Mouse (Mus musculus) neural tube, embryonic 14.5 days (tissue): Measurements from ENCODE around the gene Fzr1. TPM values are rescaled to one million over a fixed set of nuclear protein-coding genes. Genes with fewer than 3 reads are reported as not detected.
A peak's percentile ranks its signal among the peaks of the same experiment; 100 is the strongest.

Experiments
- ATAC-seq: fragments of 200-750 bp; cut with Nextera tagmentation; 2 replicates; pipeline ENCODE4 v1.8.0; 2017; ENCODE audit warnings: low read depth, mild to moderate bottlenecking, moderate TSS enrichment, moderate library complexity
- H3K27ac ChIP-seq: fragments of 300-500 bp; sonication (generic); 2 replicates; pipeline ENCODE4 v1.5.1; 2014; ENCODE audit warnings: low read depth, mild to moderate bottlenecking, control low read depth, low read length, moderate library complexity, mixed read lengths
- H3K27me3 ChIP-seq: fragments of 300-500 bp; sonication (generic); 2 replicates; pipeline ENCODE4 v1.6.1; 2014; ENCODE audit warnings: low read length; ENCODE audit not compliant: control insufficient read depth, insufficient read depth
- H3K36me3 ChIP-seq: fragments of 300-500 bp; sonication (generic); 2 replicates; pipeline ENCODE4 v1.6.1; 2014; ENCODE audit warnings: low read length, mixed read lengths; ENCODE audit not compliant: control insufficient read depth, insufficient read depth
- H3K4me1 ChIP-seq: fragments of 300-500 bp; sonication (generic); 2 replicates; pipeline ENCODE4 v1.6.1; 2014; ENCODE audit warnings: low read length; ENCODE audit not compliant: control insufficient read depth, insufficient read depth
- H3K4me2 ChIP-seq: fragments of 300-500 bp; sonication (generic); 2 replicates; pipeline ENCODE4 v1.6.1; 2014; ENCODE audit warnings: mild to moderate bottlenecking, low read depth, low read length, control low read depth
- H3K4me3 ChIP-seq: fragments of 300-500 bp; sonication (generic); 2 replicates; pipeline ENCODE4 v1.5.1; 2014; ENCODE audit warnings: low read depth, low read length, control low read depth, mixed read lengths
- H3K9ac ChIP-seq: fragments of 300-500 bp; sonication (generic); replicated peaks from 2 replicates; pipeline ENCODE4 v1.6.1; 2014; ENCODE audit warnings: low read depth, mild to moderate bottlenecking, control low read depth, low read length, mixed read lengths
- H3K9me3 ChIP-seq: fragments of 300-500 bp; sonication (generic); 2 replicates; pipeline ENCODE4 v1.6.1; 2016; ENCODE audit warnings: low read length; ENCODE audit not compliant: control insufficient read depth
- WGBS: fragments of 180-500 bp; shearing (Covaris S2); extraction: QIAGEN DNeasy Blood & Tissue Kit; methylation state at CpG from one replicate; pipeline ENCODE4 v1.1.7; 2014; 5-methylcytosine and 5-hydroxymethylcytosine counted together
- polyA plus RNA-seq: library from polyadenylated mRNA; unstranded; fragments of >200 nt; fragmentation: Nextera tagmentation; extraction: Ambion mirVana; gene quantifications from 2 replicates; pipeline ENCODE4 v1.2.1, GENCODE M21; 2014

Gene Fzr1
- polyA plus RNA-seq, 1 experiment from 2014 or later: 125 TPM

DNA sequence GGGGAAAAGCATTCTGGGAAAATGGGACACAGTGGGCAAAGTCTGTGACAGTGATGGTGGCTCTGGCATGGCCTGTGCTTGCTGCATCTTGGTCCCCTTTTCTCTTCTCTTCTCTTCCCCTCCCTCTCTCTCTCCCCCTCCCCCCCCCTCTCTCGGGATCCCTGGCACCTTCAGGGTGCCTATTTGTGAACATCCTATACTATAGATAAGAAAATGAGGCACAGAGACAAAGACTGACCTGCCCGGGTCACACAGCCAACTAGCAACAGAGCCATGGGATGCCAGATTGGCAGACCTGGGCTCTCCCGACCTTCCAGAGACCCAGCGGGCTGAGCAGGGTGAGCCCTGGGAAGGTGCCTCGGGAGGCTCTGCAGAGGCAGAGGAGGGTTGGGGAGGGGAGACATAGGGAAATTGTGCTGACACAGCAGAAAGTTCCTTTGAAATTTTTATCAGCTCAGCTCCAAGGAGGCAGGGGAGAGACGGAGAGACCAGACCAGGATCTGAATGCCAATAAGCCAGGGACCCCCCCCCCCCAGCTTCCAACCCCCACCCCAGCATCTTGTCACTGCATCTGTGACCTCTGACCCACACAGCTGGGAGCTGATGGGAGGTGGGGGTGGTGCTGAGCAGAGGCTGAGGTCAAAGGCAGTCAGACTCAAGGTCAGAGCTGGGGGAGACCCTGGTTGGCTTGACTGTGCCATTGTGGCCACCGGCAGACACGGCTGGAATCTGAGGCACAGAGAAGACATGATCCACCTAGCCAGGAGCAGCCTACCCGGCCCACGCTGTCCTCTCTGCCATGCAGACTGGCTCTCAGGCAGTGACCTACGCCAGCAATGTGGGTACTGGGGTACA, 40.1 kb upstream of the Fzr1 start:
- Histone ChIP-seq H3K36me3 (peaks cover 4% of the 10 kb centered on the region; the same call in 1 of the 2 replicates), H3K27me3 (no peaks in the 10 kb centered on the region), H3K4me2 (no peak overlapping the region), H3K4me1 (peaks cover 24% of the 10 kb centered on the region; the same call in 1 of the 2 replicates), H3K4me3 (no peak overlapping the region), H3K9me3 (no peaks in the 10 kb centered on the region), H3K9ac (0 out of 2 replicates have a peak overlapping the region, but pooled peaks have one; percentile 25), H3K27ac (no peak overlapping the region)
- 45% methylated on average over 11 of the region's 11 CpGs for WGBS
- ATAC-seq: no peak

GRCm38 (mm10) chr10:81417227-81418215, 39.2 kb upstream of the Fzr1 start:
- WGBS: 46% methylated on average over 12 of the region's 12 CpGs
- peak overlapping the region; percentile 31 for H3K27ac ChIP-seq
- H3K9ac ChIP-seq: 0 out of 2 replicates have a peak overlapping the region, but pooled peaks have one; percentile 7
- no peak overlapping the region for H3K4me3 ChIP-seq
- H3K9me3 ChIP-seq: no peaks in the 10 kb centered on the region
- no peaks in the 10 kb centered on the region for H3K27me3 ChIP-seq
- peaks cover 24% of the 10 kb centered on the region; the same call in 1 of the 2 replicates for H3K4me1 ChIP-seq
- H3K36me3 ChIP-seq: peaks cover 4% of the 10 kb centered on the region; the same call in 1 of the 2 replicates
- H3K4me2 ChIP-seq: peak overlapping the region; percentile 39
- no peak for ATAC-seq

DNA sequence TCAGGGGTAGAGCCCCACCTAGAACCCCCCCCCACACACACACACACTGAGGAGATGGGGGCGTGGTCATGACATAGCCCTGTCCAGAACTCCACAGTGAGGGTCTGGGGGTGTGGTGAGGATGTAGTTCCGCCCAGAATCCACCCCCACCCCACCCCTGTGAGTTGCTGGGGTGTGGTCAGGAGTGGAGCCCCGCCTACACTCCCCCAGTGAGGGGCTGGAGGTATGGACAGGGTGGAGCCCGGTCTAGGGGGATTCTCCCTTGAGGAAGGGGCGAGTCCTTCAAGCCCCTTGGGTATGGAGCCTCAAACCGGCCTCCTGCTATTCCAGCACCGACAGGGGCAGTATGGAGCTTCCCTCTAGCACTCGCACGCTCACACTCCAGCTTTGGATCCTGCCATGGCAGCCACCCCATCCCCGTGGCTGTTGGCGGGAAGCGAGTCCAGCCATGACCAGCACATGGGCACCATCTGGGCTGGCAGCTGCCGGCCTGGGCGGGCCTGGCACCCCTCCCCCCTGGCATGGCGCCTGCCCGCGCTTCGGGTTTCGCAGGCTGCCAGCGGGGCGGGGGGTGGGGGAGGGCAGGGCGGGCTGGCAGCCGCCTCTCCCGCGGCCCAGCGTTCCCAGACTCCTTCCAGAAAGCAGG, 38.4 kb upstream of the Fzr1 start:
- Histone ChIP-seq H3K4me1 (peaks cover 31% of the 10 kb centered on the region), H3K9me3 (no peaks in the 10 kb centered on the region), H3K4me2 (peak overlapping the region; percentile 39), H3K36me3 (peaks cover 4% of the 10 kb centered on the region; the same call in 1 of the 2 replicates), H3K27ac (peak overlapping the region; percentile 31), H3K27me3 (no peaks in the 10 kb centered on the region), H3K9ac (peak overlapping the region; percentile 7; the same call in 1 of the 2 replicates), H3K4me3 (no peak overlapping the region; the same call in 1 of the 2 replicates)
- WGBS: 1% methylated on average over 21 of the region's 26 CpGs
- peak; percentile 73 for ATAC-seq

DNA sequence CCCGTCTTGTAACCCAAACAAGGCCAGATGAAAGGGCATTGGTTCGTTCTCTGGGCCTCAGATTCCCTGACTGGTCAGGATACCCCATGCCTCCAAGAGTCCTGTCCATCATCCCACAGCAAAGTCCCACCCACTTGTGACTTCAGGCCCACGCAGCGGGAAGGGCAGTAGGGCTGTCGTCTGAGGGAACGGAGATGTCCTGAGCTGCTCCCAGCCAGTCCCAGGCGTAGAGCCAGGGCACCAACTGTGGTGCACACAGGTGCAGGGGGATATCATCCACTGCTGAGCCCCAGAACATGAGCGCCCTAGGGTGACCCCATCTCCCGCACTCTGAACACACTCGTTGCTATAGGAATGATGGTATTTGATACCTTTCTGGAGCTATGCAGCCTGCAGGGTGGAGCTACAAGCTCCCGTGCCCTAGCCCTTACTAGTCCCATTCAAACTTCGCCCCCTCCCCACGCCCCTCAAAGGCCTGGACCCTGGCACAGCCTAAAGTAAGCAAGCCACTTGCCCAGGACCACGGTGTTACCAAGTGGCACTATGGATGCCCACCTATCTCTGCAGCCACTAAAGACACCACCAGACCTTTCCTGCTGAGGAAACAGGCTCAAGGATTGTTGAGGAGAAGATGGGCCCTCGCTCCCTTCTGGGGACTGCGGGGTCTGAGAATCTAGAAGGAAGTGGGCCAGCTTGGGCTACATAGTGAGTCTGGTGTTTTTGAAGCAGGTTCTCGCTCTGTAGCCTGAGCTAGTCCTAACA, 37.4 kb upstream of the Fzr1 start:
- no peak for ATAC-seq

GRCm38 (mm10) chr10:81415146-81415545, 36.8 kb upstream of the Fzr1 start:
- 77% methylated on average over 5 of the region's 5 CpGs for WGBS
- no peak for ATAC-seq
- Histone ChIP-seq H3K9me3 (no peaks in the 10 kb centered on the region), H3K4me3 (no peak overlapping the region), H3K4me1 (peaks cover 41% of the 10 kb centered on the region), H3K36me3 (peaks cover 3% of the 10 kb centered on the region; the same call in 1 of the 2 replicates), H3K4me2 (no peak overlapping the region), H3K27me3 (no peaks in the 10 kb centered on the region), H3K27ac (no peak overlapping the region), H3K9ac (no peak overlapping the region)

More for the DNA sequence above, 37.4 kb upstream of the Fzr1 start:
- H3K27ac ChIP-seq: no peak overlapping the region
- H3K9ac ChIP-seq: no peak overlapping the region
- no peaks in the 10 kb centered on the region for H3K9me3 ChIP-seq
- peaks cover 41% of the 10 kb centered on the region for H3K4me1 ChIP-seq
- H3K4me2 ChIP-seq: no peak overlapping the region
- H3K36me3 ChIP-seq: peaks cover 4% of the 10 kb centered on the region; the same call in 1 of the 2 replicates
- no peaks in the 10 kb centered on the region for H3K27me3 ChIP-seq
- H3K4me3 ChIP-seq: no peak overlapping the region
- 68% methylated on average over 17 of the region's 17 CpGs for WGBS

DNA sequence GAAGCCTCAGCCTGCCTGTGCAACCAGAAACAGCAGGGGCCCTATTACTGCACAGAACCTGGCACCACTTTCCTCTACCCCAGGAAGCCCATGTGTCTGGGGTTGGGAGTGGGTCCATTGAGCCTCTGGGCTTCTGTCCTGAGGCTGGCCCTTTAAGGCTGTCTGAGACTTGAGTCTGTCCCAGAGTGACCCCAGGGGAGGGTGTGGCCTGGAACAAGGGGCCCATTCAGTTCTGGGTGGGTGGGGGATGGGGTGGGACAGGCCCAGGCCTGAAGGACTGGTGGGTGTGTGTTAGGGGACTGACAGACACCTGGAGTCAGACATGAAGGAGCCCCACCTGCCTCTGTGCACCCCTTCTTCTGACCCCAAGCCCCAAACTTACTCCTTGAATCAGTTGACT, 36.4 kb upstream of the Fzr1 start:
- no peaks in the 10 kb centered on the region for H3K36me3 ChIP-seq
- H3K4me3 ChIP-seq: no peak overlapping the region
- no peaks in the 10 kb centered on the region for H3K9me3 ChIP-seq
- H3K9ac ChIP-seq: 0 out of 2 replicates have a peak overlapping the region, but pooled peaks have one; percentile 0
- peaks cover 41% of the 10 kb centered on the region for H3K4me1 ChIP-seq
- no peak for ATAC-seq
- no peak overlapping the region for H3K27ac ChIP-seq
- no peak overlapping the region for H3K4me2 ChIP-seq
- no peaks in the 10 kb centered on the region for H3K27me3 ChIP-seq

GRCm38 (mm10) chr10:81413310-81414261, 35.3 kb upstream of the Fzr1 start:
- Histone ChIP-seq H3K4me1 (peaks cover 41% of the 10 kb centered on the region), H3K4me3 (no peak overlapping the region), H3K36me3 (no peaks in the 10 kb centered on the region), H3K27ac (no peak overlapping the region), H3K27me3 (no peaks in the 10 kb centered on the region), H3K9ac (0 out of 2 replicates have a peak overlapping the region, but pooled peaks have one; percentile 8), H3K4me2 (no peak overlapping the region), H3K9me3 (no peaks in the 10 kb centered on the region)
- WGBS: 28% methylated on average over 26 of the region's 26 CpGs
- no peak for ATAC-seq
